Mouse (Mus musculus): ENCODE measurements at regions not wholly inside any gene's neighbourhood (a gene's known extent, or its start where the extent isn't known, plus 50 kb on each side); places are given as distances from the start of the nearest gene placed in this dataset.

- CTCF ChIA-PET = no interaction called here
These were observed 50.7 kb upstream of the Intu start for GRCm38 (mm10) chr3:40480258-40480951.

All from spleen, embryonic (tissue).